Mouse (Mus musculus) A20 (cell line): ENCODE measurements around the gene Tob2.

Experiments
- DNase-seq: peaks from one replicate; pipeline ENCODE4 v3.0.0-alpha.2; 2011; ENCODE audit warnings: low read depth, low spot score

The Tob2 gene

DNA sequence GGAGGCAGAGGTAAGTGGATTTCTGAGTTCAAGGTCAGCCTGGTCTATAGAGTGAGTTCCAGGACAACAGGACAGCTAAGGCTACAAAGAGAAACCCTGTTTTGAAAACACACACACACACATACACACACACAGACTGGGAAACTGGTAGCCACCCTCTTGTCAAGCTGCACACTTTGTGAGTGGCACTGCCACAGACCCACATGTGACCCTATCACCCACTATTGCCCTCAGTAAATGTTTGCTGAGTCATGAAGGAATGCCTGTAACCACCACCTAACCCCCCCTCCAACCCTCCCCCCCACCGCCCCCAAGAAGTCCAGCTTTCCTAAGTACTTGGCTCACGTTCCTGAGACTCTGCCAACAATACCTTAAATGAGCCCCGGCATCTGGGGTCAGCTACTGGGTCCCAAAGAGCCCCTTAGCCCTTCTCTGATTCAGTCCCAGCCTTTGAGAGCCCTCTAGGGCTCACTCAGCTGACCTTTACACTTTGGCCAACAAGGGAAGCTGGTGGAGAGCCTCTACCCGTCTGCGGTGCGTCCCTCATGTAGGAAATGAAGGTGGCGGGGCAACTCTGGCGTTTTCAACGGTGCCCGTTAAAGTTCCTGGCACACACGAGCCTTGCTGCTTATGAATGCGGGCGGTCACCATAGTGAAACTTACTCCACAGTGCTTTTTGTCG, 19.9 kb downstream of the Tob2 start:
- no peak for DNase-seq

GRCm38 (mm10) chr15:81836966-81837920, 21.4 kb downstream of the Tob2 start:
- DNase-seq: no peak

DNA sequence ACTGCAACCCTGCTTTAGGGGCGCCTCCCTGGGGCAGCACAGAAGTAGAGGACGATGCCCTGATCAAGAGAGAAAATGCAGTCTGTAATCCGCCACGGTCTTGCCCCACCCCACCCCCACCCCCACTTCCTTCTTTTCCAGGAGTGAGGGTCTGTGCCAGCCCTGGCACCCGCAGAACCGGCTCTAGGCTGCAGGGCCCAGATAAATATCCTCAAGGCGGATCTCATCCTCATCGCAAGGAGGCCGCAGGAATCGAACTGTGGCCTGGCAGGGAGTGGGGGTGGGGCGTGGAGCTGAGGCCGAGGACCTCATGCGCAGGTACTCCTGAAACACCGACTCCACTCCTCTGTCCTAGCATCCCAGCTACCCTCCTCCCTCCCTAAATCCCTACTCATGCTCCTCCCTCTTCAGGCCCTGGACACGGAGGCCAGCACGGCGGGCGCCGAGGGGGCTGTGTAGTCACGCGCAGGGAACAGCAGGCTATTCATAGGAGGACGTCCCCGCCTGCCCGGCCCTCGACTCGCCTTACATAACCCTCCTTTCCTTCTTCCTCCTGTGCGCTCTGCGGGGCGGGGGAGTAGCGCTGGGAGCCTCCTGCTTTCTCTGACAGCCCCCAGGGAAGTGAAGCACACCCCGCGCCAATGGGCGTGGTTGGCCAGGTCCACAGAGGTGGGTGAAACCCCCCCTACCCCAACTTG, 22.3 kb downstream of the Tob2 start:
- DNase-seq: no peak

- no peak for DNase-seq
These were observed 23.4 kb downstream of the Tob2 start for GRCm38 (mm10) chr15:81835007-81835880.

DNA sequence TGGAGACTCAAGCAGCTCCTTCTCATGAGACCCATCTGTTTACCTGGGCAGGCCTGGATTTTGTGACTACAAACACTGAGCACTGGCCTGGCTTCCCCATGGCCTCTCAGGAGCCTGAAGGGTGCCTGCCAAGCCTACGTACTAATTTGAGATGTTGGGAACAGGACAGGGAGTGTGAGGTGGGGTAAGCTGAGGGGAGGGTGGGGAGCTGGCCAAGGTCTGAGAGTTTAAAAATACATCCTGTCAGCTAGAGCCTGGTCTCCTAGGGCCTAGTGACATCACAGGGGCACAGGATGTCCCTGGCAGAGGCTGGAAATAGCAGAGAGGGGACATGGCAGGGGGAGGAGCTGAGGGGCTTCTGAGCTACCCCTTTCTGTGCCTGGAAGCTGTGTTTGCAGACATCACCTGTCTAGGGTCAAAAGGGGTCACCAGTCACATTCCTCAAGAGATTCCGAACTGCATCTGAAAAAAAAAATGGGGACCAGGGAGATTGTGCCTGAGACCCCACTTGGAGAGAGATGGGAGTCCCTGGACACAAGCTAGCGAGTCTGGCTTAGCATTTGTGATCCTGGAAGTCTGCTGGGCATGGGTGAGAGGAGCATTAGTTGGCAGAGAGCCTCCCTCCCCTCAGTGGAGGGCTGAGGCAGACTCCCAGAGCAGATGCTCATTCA, 24.3 kb downstream of the Tob2 start:
- no peak for DNase-seq

DNA sequence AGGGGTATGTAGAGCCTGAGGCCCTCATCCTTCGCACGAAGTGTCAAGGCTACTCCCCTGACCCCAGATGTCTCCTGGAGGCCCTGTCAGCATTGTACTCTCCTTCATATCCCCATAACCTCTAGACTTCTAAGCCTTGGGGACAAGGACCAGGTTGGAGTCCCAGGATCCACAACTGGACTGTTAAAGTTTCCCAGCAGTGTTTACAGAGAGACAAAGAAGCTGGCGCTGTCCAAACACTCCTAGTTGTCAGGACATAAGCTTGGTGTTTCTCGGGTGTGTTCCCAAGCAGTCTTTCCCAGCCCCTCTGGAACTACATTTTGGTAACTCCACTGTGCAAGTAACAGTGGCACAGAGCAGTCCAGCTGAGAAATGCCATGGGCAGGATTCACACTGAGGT, 25.1 kb downstream of the Tob2 start:
- no peak for DNase-seq

DNA sequence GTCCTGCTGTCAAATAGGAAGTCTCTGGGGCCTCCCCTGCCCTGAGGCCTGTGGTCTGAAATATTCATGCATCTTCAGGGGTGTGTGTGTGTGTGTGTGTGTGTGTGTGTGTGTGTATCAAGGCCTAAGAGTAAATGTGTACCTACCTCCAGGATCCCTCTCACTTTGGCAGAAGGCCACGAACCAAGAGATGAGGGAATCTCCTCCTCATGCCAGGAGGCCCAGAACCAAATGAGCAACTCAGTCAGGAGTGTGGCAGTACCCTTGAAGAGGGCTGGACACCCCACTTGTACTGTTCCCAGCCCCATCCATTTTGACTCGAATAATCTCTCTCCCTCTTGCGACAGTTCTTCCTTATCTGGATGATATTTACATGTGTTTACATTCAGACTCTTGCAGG, 26.4 kb downstream of the Tob2 start:
- DNase-seq: peak; percentile 83

DNA sequence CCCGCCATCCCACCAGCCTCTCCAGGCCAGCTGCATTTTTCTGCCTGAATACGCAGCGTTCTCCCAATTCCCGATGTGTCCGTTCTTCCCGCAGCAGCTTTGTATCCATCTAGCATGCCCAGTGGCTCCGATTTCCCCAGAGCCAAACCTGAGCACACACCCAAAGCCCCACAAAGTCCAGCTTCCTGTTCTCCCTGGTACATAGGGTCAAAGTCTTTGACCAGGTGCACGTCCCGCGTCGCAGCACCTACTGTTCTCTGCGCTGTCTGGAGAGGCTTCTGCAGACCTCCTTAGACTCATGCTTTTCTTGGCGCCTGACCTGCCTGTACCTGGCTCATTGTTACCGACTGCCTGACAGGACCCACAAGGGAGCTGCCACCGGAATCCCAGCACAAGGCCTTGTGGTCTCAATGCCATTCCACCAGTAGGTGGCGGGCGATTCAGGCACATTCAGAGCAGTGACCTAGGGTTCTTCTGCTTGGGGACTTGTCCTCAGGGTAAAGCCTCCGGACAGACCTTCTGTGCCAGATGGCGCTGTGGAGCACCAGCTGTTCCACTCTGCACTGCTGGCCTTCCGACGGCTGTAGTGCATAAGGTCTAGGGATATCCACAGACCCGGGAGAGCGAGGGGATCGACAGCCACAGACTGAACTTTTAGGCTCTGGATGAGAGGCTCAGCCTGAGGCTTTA, 27.3 kb downstream of the Tob2 start:
- DNase-seq: peak; percentile 97

- no peak for DNase-seq
These were observed 28.1 kb downstream of the Tob2 start for GRCm38 (mm10) chr15:81830530-81830929.

DNA sequence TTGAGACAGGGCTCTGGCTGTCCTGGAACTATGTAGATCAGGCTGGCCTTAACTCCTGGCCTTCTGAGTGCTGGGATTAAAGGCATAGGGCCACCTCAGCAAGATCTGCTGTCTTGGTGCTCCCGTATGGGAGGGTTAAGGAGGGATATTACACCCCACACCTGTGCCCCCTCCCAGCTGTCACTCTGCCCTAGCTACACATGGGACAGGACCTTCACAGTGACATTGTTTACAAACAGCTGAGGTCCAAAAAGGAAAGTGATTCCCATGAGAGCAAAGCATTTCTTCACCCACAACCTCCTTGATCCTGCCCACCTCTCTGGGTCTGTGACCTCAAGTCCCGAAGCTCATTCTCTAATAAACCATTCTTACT, 29.4 kb downstream of the Tob2 start:
- DNase-seq: no peak

DNA sequence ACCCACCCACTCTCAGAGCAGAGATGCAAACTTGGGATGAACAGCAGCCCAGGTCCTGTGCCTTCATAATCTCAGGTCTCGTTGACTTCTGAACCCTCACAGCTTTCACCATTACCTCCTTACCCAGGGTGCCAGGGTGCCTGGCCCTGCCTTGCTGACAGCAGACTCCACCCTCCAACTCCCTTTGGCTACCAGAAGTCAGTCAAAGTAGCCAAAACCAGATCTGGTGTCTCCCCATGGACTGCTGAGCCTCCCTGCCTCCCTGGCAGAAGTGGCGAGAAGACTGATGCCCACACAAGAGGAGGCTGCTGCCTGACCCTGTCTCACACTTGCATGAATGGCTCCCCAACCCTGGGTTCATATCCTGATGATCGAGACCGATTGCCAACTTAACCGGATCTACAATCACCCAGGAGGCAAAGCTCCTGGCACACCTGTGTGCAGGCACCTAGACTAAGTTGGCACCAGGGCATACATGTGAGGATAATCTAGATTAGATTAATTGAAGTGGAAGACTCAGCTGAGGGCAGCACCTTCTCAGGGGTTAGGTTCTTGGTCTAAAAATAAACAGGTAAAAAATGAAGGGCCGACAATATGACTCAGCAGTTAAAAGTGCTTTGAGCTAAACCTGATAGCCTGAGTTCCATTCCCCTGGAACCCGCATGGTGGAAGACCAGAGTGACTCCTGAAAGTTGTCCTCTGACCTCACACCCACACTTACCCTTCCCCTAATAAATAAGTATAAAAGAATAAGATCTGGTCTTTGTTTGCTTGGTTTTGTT, 30.0 kb downstream of the Tob2 start:
- DNase-seq: peak; percentile 64

GRCm38 (mm10) chr15:81824832-81825231, 33.8 kb downstream of the Tob2 start:
- DNase-seq: no peak

- no peak for DNase-seq
These were observed 36.0 kb downstream of the Tob2 start for GRCm38 (mm10) chr15:81822631-81823030.

GRCm38 (mm10) chr15:81818404-81818803, 40.2 kb downstream of the Tob2 start:
- DNase-seq: no peak

GRCm38 (mm10) chr15:81814716-81815370, 43.8 kb downstream of the Tob2 start:
- no peak for DNase-seq

GRCm38 (mm10) chr15:81813986-81814705, 44.5 kb downstream of the Tob2 start:
- DNase-seq: no peak

- no peak for DNase-seq
These were observed 45.6 kb downstream of the Tob2 start for GRCm38 (mm10) chr15:81812696-81813631.
